Mouse (Mus musculus): ENCODE data around the gene Zdhhc4. TPM values are rescaled to one million over a fixed set of nuclear protein-coding genes. Genes with fewer than 3 reads are reported as not detected.

Zdhhc4 gene
- polyA plus RNA-seq, 1 experiment from 2014 or later = 71.9 TPM

GRCm38 (mm10) chr5:143339603-143340002, 10.5 kb upstream of the Zdhhc4 start:
- Histone ChIP-seq H3K4me3 (ENCODE audit: low read depth, low read length) (no peak overlapping the region), H3K4me2 (ENCODE audit: low read depth, low read length, severe bottlenecking) (no peak overlapping the region), H3K27ac (ENCODE audit: low read depth, low read length) (no peak overlapping the region), H3K36me3 (ENCODE audit: control insufficient read depth, insufficient read depth, low read length) (no peaks in the 10 kb centered on the region), H3K27me3 (ENCODE audit: control insufficient read depth, insufficient read depth, low read length) (peaks cover 2% of the 10 kb centered on the region; the same call in 1 of the 2 replicates), H3K9ac (ENCODE audit: low read length) (no peak overlapping the region), H3K9me3 (ENCODE audit: control insufficient read depth, low read length) (no peaks in the 10 kb centered on the region), H3K4me1 (replicated peaks; ENCODE audit: control insufficient read depth, insufficient read depth, low read length) (no peaks in the 10 kb centered on the region)
- DNase-seq (ENCODE audit: low spot score) (peak; percentile 21), ATAC-seq (replicated peaks; ENCODE audit: low FRiP score) (no peak)
- WGBS = 60% methylated on average over 6 of the region's 6 CpGs

GRCm38 (mm10) chr5:143336559-143336958, 7.5 kb upstream of the Zdhhc4 start:
- DNase-seq (ENCODE audit: low spot score) = no peak

GRCm38 (mm10) chr5:143335089-143335460, 6.0 kb upstream of the Zdhhc4 start:
- DNase-seq (ENCODE audit: low spot score) = peak; percentile 30
- H3K4me3 ChIP-seq (ENCODE audit: low read depth, low read length) = no peak overlapping the region
- 86% methylated on average over 7 of the region's 7 CpGs for WGBS
- no peaks in the 10 kb centered on the region for H3K36me3 ChIP-seq (ENCODE audit: control insufficient read depth, insufficient read depth, low read length)
- ATAC-seq (replicated peaks; ENCODE audit: low FRiP score) = no peak
- H3K9ac ChIP-seq (ENCODE audit: low read length) = no peak overlapping the region
- no peaks in the 10 kb centered on the region for H3K9me3 ChIP-seq (ENCODE audit: control insufficient read depth, low read length)
- peaks cover 2% of the 10 kb centered on the region; the same call in 1 of the 2 replicates for H3K27me3 ChIP-seq (ENCODE audit: control insufficient read depth, insufficient read depth, low read length)
- no peak overlapping the region for H3K27ac ChIP-seq (ENCODE audit: low read depth, low read length)
- 0 out of 2 replicates have a peak, but pooled peaks cover under 1% of the 10 kb centered on the region for H3K4me1 ChIP-seq (replicated peaks; ENCODE audit: control insufficient read depth, insufficient read depth, low read length)
- H3K4me2 ChIP-seq (ENCODE audit: low read depth, low read length, severe bottlenecking) = no peak overlapping the region

More at GRCm38 (mm10) chr5:143336559-143336958, 7.5 kb upstream of the Zdhhc4 start:
- H3K4me1 ChIP-seq (replicated peaks; ENCODE audit: control insufficient read depth, insufficient read depth, low read length) = no peaks in the 10 kb centered on the region
- no peaks in the 10 kb centered on the region for H3K36me3 ChIP-seq (ENCODE audit: control insufficient read depth, insufficient read depth, low read length)
- no peak overlapping the region for H3K9ac ChIP-seq (ENCODE audit: low read length)
- no peak overlapping the region for H3K27ac ChIP-seq (ENCODE audit: low read depth, low read length)
- 63% methylated on average over 6 of the region's 6 CpGs for WGBS
- no peak for ATAC-seq (replicated peaks; ENCODE audit: low FRiP score)
- H3K4me3 ChIP-seq (ENCODE audit: low read depth, low read length) = no peak overlapping the region
- no peaks in the 10 kb centered on the region for H3K9me3 ChIP-seq (ENCODE audit: control insufficient read depth, low read length)
- no peak overlapping the region for H3K4me2 ChIP-seq (ENCODE audit: low read depth, low read length, severe bottlenecking)
- H3K27me3 ChIP-seq (ENCODE audit: control insufficient read depth, insufficient read depth, low read length) = peaks cover 2% of the 10 kb centered on the region; the same call in 1 of the 2 replicates

- DNase-seq (ENCODE audit: low spot score) (no peak), ATAC-seq (replicated peaks; ENCODE audit: low FRiP score) (no peak)
- Histone ChIP-seq H3K27me3 (ENCODE audit: control insufficient read depth, insufficient read depth, low read length) (peaks cover 2% of the 10 kb centered on the region; the same call in 1 of the 2 replicates), H3K27ac (ENCODE audit: low read depth, low read length) (no peak overlapping the region), H3K9ac (ENCODE audit: low read length) (no peak overlapping the region), H3K4me2 (ENCODE audit: low read depth, low read length, severe bottlenecking) (no peak overlapping the region), H3K4me1 (replicated peaks; ENCODE audit: control insufficient read depth, insufficient read depth, low read length) (0 out of 2 replicates have a peak, but pooled peaks cover 6% of the 10 kb centered on the region), H3K4me3 (ENCODE audit: low read depth, low read length) (no peak overlapping the region), H3K9me3 (ENCODE audit: control insufficient read depth, low read length) (no peaks in the 10 kb centered on the region), H3K36me3 (ENCODE audit: control insufficient read depth, insufficient read depth, low read length) (no peaks in the 10 kb centered on the region)
- 79% methylated on average over 14 of the region's 14 CpGs for WGBS
These were observed 5.5 kb upstream of the Zdhhc4 start for GRCm38 (mm10) chr5:143334418-143335088.

- H3K9me3 ChIP-seq (ENCODE audit: control insufficient read depth, low read length) = no peaks in the 10 kb centered on the region
- H3K4me3 ChIP-seq (ENCODE audit: low read depth, low read length) = no peak overlapping the region
- H3K27ac ChIP-seq (ENCODE audit: low read depth, low read length) = no peak overlapping the region
- ATAC-seq (replicated peaks; ENCODE audit: low FRiP score) = no peak
- DNase-seq (ENCODE audit: low spot score) = peak; percentile 85
- H3K9ac ChIP-seq (ENCODE audit: low read length) = no peak overlapping the region
- WGBS = 21% methylated on average over 5 of the region's 5 CpGs
- 0 out of 2 replicates have a peak, but pooled peaks cover 6% of the 10 kb centered on the region for H3K4me1 ChIP-seq (replicated peaks; ENCODE audit: control insufficient read depth, insufficient read depth, low read length)
- no peaks in the 10 kb centered on the region for H3K36me3 ChIP-seq (ENCODE audit: control insufficient read depth, insufficient read depth, low read length)
- no peak overlapping the region for H3K4me2 ChIP-seq (ENCODE audit: low read depth, low read length, severe bottlenecking)
- peaks cover under 1% of the 10 kb centered on the region; the same call in 1 of the 2 replicates for H3K27me3 ChIP-seq (ENCODE audit: control insufficient read depth, insufficient read depth, low read length)
These were observed 4.8 kb upstream of the Zdhhc4 start for GRCm38 (mm10) chr5:143333872-143334271.

- H3K27ac ChIP-seq (ENCODE audit: low read depth, low read length) = no peak overlapping the region
- no peak overlapping the region for H3K4me2 ChIP-seq (ENCODE audit: low read depth, low read length, severe bottlenecking)
- peaks cover 3% of the 10 kb centered on the region; the same call in 1 of the 2 replicates for H3K36me3 ChIP-seq (ENCODE audit: control insufficient read depth, insufficient read depth, low read length)
- H3K9me3 ChIP-seq (ENCODE audit: control insufficient read depth, low read length) = no peaks in the 10 kb centered on the region
- H3K27me3 ChIP-seq (ENCODE audit: control insufficient read depth, insufficient read depth, low read length) = no peaks in the 10 kb centered on the region
- DNase-seq (ENCODE audit: low spot score) (no peak), ATAC-seq (replicated peaks; ENCODE audit: low FRiP score) (no peak)
- no peak overlapping the region for H3K4me3 ChIP-seq (ENCODE audit: low read depth, low read length)
- H3K4me1 ChIP-seq (replicated peaks; ENCODE audit: control insufficient read depth, insufficient read depth, low read length) = peaks cover 8% of the 10 kb centered on the region
- 92% methylated on average over 8 of the region's 8 CpGs for WGBS
- no peak overlapping the region for H3K9ac ChIP-seq (ENCODE audit: low read length)
These were observed 11.8 kb downstream of the Zdhhc4 start for GRCm38 (mm10) chr5:143317288-143317610.

GRCm38 (mm10) chr5:143316605-143317287, 12.3 kb downstream of the Zdhhc4 start:
- Histone ChIP-seq H3K4me3 (ENCODE audit: low read depth, low read length) (no peak overlapping the region), H3K27ac (ENCODE audit: low read depth, low read length) (no peak overlapping the region), H3K9me3 (ENCODE audit: control insufficient read depth, low read length) (no peaks in the 10 kb centered on the region), H3K27me3 (ENCODE audit: control insufficient read depth, insufficient read depth, low read length) (no peaks in the 10 kb centered on the region), H3K9ac (ENCODE audit: low read length) (no peak overlapping the region), H3K4me1 (replicated peaks; ENCODE audit: control insufficient read depth, insufficient read depth, low read length) (peaks cover 8% of the 10 kb centered on the region), H3K36me3 (ENCODE audit: control insufficient read depth, insufficient read depth, low read length) (peaks cover 3% of the 10 kb centered on the region; the same call in 1 of the 2 replicates), H3K4me2 (ENCODE audit: low read depth, low read length, severe bottlenecking) (no peak overlapping the region)
- WGBS = 94% methylated on average over 5 of the region's 5 CpGs
- DNase-seq (ENCODE audit: low spot score) (no peak), ATAC-seq (replicated peaks; ENCODE audit: low FRiP score) (no peak)

- 10% methylated on average over 8 of the region's 8 CpGs for WGBS
- DNase-seq (ENCODE audit: low spot score) = no peak
- Histone ChIP-seq H3K27me3 (ENCODE audit: control insufficient read depth, insufficient read depth, low read length) (no peaks in the 10 kb centered on the region), H3K27ac (ENCODE audit: low read depth, low read length) (no peak overlapping the region), H3K36me3 (ENCODE audit: control insufficient read depth, insufficient read depth, low read length) (peaks cover 10% of the 10 kb centered on the region; the same call in 1 of the 2 replicates), H3K4me2 (ENCODE audit: low read depth, low read length, severe bottlenecking) (peak overlapping the region; percentile 67; the same call in 1 of the 2 replicates), H3K4me1 (replicated peaks; ENCODE audit: control insufficient read depth, insufficient read depth, low read length) (peaks cover 8% of the 10 kb centered on the region), H3K9me3 (ENCODE audit: control insufficient read depth, low read length) (no peaks in the 10 kb centered on the region), H3K9ac (ENCODE audit: low read length) (peak overlapping the region; percentile 97), H3K4me3 (ENCODE audit: low read depth, low read length) (peak overlapping the region; percentile 85)
- ATAC-seq (replicated peaks; ENCODE audit: low FRiP score) = peak; percentile 47; the same call in 1 of the 2 replicates
These were observed 13.6 kb downstream of the Zdhhc4 start for GRCm38 (mm10) chr5:143315514-143315888.
